Mouse (Mus musculus): ENCODE results near the gene Ccdc36.

Gene Ccdc36

GRCm38 (mm10) chr9:108428384-108428783, at the start of gene Ccdc36:
Ccdc36 (minus strand) TSS chr9:108428484.
- no peak for DNase-seq (ENCODE audit: low read depth, low spot score)

- DNase-seq (ENCODE audit: low read depth, low spot score) = no peak
Observed at GRCm38 (mm10) chr9:108474528-108474927, 46.2 kb upstream of the Ccdc36 start.

GRCm38 (mm10) chr9:108469845-108470244, 41.6 kb upstream of the Ccdc36 start:
- DNase-seq (ENCODE audit: low read depth, low spot score) = no peak

DNA sequence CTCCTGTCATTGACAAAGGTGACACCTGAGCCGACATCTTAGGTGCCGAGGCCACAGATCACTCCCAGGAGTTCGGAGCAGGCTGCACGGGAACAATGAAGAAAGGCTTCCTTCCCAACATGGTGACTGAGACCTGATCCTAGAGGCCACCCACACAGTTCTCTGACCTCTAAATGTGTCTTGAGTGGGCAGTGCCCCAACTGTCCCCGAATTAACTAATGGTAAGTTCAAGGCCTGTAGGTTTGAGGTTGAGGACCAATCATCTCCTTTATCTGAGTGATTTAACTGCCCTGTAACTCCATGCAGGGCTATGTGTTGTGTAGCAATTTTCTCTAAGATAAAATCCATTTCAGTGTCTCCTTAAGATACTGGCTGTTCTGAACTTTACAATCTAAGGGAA, 41.1 kb upstream of the Ccdc36 start:
- no peak for DNase-seq (ENCODE audit: low read depth, low spot score)

GRCm38 (mm10) chr9:108466219-108466618, 37.9 kb upstream of the Ccdc36 start:
- no peak for DNase-seq (ENCODE audit: low read depth, low spot score)

DNA sequence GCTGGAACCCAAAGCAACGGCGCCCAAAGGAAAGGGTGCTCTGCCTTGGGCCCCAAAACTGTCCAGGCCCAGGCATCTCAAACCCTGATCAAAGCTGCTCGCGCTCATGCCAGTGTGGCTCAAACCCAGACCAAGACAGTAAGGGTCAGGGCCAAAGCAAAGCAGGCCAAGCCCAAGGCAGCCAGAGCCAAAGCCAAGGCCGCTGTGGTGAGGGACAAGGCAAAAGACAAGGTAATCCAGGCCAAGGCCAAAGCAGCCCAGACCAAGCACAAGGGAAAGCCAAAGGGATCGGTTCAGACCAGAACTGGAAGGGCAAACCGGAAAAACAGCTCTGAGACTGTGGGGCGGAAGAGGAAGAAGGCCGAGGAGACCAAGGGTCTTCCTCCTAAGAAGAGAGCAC, 35.4 kb upstream of the Ccdc36 start:
- no peak for DNase-seq (ENCODE audit: low read depth, low spot score)

GRCm38 (mm10) chr9:108462192-108462591, 33.9 kb upstream of the Ccdc36 start:
- DNase-seq (ENCODE audit: low read depth, low spot score) = no peak

DNA sequence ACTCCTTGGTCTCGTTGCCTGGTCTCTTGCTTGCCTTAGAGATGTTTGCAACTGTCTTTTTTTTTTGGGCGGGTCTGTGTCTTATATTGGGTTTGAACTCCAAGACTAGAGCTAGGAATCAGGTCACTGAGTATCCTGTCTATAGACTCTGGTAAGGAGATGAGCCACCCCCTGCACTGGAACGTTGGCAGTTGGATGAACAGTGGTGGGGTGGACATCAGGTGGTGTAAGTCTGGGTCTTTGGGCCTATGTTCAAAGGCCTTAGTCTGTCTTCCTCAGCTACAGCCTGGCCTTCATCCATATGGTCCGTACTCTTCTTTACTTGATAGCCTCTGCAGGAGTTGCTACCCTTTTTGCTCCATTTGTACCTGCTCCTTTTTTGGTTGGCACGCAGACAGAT, 33.4 kb upstream of the Ccdc36 start:
- no peak for DNase-seq (ENCODE audit: low read depth, low spot score)

DNA sequence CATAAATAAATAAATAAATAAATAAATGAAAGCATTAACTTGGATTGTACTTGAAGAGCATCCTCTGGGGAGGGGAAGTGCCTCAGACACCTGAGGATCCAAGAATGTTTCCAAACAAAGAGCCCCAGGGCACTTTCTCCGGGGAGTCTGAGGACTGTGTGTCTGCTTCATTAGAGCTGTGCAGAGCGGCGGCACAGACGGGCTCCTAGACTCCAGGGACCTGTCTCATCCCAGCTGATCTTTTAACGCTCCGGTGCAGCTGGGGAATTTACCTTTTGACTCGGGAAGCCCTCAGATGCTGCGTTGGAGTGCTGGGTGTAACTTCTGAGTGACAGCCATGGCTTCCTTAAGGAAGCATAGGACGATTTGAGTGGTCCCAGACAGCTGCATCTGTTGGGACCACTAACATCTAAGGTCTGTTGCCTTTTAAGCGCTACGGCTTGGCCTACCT, 32.9 kb upstream of the Ccdc36 start, which contains the start of gene Klhdc8b:
Gene Klhdc8b, minus strand, starts transcription at position 401 of the 451 bp plus-strand sequence.
- no peak for DNase-seq (ENCODE audit: low read depth, low spot score)

DNA sequence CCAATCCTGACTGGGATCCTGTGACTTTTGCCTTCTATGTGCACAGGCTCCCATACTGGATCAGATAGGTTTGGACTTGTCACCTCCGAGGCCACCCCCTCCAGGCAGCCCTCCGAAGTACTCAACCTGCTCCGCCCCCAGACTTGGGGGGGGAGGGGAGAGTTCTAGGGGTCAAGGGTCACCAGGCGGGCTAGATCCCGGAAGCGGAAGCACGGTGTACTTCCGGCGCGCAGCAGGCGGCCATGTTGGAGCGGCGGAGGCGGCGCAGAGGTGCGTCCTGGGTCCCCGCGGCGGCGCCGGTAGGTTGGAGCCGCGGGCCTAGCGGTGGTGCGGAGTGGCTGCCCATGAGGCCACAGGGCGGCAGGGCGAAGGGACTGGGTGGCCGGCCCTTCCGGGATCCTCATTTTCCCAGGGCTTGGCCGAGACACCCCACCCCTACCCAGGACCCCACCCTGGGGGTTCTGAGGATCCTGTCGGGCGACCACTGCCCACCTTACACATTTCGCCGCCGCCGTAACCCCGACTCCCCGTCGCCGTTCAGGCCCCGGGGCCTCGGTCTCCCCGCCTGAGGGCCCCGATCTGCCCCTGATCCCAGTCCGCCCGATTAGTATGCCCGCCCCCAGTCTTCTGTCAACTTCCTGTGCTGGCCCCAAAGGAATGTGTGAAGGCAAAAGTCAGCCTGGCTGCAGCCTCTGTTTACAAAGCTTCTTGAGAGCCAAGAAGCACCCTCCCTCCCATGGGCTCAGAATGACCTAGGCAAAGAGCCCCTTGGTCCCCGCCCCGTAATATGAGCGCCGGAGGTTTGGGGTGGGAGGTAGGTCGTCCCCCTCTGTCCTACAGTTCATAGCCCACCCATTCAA, 32.3 kb upstream of the Ccdc36 start, which contains the start of gene Ccdc71:
Gene Ccdc71, plus strand, starts transcription at position 209 of the 860 bp plus-strand sequence.
- no peak for DNase-seq (ENCODE audit: low read depth, low spot score)

DNA sequence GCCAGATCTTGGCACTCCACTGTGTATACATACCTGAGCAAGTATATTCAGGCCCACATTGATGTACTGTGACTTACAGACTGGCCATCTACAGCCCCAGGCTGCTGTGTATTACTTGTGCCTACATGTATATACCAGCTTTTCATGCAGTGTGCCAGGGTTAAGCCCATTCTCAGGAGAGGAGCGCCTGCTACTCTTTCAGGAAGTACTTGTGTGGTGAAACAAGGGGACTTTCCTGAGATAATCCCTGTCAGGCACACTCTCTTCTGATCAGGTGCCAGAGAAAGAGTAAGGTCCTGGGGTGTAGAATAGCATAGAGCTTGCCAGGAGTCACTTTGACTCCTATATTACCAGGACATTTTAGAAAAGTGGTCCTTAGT, 31.6 kb upstream of the Ccdc36 start:
- DNase-seq (ENCODE audit: low read depth, low spot score) = no peak

DNA sequence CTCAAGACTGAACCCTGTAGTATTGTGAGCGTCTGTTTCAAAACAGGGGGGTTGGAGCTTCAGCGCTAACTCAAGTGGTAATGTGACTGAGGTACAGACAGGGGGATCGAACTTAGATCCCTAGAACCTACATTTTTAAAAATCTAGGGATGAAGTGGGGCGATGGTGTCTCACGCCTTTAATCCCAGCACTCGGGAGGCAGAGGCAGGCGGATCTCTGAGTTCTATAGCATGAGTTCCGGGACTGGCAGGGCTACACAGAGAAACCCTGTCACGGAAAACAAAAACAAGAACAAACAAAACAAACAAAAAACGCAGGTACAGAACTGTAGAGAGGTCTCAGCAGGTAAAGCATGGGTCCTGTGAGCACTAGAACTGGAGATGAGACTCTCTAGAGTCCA, 28.7 kb upstream of the Ccdc36 start:
- DNase-seq (ENCODE audit: low read depth, low spot score) = no peak

DNA sequence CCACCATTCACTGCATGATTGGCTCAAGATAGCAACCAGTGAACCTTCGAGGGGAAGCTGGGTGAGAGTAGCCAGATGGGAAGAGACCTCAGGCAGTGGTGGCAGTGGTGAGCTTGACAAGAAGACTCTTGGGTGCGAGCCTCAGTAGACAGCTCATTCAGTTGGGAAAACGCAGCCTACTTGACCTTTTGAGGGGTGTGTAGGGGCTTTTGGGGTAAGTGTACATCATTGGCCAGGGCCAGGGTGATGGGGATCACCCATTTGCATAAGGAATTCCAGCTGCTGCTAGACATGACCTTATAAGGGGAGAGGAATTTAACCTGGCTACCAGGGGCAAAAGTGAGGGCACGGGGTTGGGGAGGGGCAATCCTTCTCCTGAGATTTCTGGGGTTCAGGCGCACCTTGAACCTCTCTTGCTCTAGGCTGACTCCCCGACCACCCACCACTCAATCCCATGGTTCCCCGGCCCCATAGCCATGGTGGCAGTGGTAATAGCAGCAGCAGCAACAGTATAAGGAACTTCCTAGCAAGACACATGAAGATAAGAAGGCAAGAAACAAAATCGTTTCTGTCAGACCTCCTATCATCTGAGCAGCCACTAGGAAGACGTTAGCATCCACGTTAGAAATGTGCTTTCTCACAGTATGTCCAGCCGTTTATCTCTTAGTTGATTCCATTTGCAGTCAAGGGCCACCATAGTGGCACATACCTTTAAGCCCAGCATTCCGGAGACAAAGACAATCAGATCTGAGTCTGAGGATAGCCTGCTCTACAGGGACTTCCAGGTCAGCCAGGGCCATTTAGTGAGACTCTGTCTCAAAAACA, 27.7 kb upstream of the Ccdc36 start:
- no peak for DNase-seq (ENCODE audit: low read depth, low spot score)

GRCm38 (mm10) chr9:108454429-108454828, 26.1 kb upstream of the Ccdc36 start:
- no peak for DNase-seq (ENCODE audit: low read depth, low spot score)

GRCm38 (mm10) chr9:108453458-108453857, 25.2 kb upstream of the Ccdc36 start:
- no peak for DNase-seq (ENCODE audit: low read depth, low spot score)

DNA sequence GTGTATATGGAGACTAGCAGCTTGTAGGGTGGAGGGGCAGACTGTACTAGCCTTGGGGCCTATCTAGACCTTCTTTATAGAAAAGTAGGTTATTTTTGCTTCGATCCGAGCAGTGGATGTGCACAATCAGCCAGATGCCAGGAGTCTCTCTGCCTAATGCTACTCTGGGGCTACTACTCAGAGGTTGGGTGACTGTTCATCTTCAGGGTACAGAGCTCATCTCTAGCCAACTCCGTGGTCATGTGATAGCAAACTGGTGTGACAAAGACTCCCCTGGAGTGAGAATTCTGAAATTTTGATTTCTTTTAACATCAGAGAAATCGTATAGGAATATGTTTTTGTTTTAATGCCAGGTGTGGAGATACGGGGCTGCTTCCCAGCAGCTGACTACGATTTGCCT, 24.6 kb upstream of the Ccdc36 start:
- no peak for DNase-seq (ENCODE audit: low read depth, low spot score)

DNA sequence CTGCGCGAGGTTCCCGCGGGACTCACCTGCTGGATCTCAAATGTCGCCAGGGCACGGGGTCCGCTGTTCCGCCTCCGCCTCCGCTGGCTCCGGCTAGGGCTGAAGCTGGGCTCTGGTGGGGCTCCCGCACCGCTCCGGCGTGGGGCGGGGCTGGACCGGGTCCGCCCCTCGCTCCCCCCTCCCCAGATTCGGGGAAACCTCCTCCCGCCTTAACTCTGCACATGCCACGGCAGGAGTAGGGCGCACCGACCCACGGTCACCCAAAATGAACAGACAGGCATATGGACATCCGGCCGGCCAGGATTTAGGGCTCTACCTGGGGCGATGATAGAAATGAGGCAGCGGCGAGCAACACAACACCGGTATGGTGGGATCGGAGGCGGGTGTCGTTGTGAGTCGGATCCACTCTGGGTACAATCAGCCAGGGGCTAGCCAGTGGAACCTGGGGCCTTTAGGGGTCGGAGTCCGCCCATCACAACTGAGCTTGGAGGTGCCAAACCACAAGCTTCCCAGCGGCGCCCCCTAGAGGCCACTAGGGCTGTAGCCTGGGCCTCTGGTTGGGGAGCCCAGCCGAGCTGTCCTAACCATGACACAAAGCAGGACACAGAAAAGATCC, 24.1 kb upstream of the Ccdc36 start:
- DNase-seq (ENCODE audit: low read depth, low spot score) = no peak

DNA sequence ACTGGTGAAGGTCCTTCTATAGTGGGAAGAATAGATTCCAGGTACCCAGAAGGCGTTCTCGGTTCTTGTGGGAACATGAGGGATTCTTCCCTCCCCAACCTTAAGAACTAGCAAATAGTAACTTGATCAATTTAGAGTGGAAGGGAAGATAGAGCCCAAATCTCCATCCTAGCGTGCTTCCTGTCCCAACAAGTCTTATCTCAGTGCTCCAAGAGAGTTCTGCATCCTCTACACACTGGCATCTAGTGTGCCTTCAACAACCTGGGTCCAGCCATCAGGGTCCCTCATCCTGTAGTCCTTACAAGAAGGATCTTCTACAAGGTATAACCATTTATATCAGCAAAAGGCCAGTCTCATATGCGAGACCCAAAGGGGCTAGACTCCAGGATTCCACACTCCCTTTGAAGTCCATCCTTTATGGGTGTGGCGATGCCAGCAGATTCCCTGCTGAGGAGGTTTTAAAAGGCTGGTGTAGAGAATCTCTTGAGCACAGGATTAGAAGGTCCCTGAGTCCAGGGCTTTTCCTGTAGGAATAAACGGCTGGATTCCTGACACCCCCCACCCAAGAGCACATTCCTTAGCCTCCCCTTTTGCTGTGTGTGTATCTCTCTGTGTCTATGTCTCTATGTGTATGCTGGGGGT, 23.4 kb upstream of the Ccdc36 start:
- DNase-seq (ENCODE audit: low read depth, low spot score) = no peak

GRCm38 (mm10) chr9:108451170-108451493, 22.8 kb upstream of the Ccdc36 start:
- no peak for DNase-seq (ENCODE audit: low read depth, low spot score)

GRCm38 (mm10) chr9:108450292-108451169, 22.2 kb upstream of the Ccdc36 start:
- no peak for DNase-seq (ENCODE audit: low read depth, low spot score)

DNA sequence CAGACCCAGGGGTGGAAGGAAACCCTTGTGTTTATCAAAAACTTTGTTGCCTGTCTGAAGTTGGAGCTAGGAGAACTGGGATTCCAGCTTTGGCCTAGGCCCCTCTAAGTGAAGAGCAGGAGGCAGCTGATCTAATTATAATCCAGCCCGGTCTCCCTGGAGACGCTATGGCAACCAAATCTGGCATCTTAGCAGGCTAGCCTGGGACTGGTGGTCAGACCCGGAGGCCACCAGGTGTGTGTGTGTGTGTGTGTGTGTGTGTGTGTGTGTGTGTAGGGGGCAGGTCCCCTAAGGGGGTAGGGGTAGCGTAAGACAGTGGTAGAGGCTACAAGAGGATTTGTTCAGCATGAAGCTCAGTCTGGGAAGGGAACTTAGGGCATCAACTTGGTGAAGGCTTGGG, 21.6 kb upstream of the Ccdc36 start:
- DNase-seq (ENCODE audit: low read depth, low spot score) = no peak

Data from telencephalon, adult 2 months (tissue).